Mouse (Mus musculus) forebrain, embryonic 14.5 days (tissue): ENCODE results near the gene Nat9. TPM values are rescaled to one million over a fixed set of nuclear protein-coding genes. Genes with fewer than 3 reads are reported as not detected.
A peak's percentile ranks its signal among the peaks of the same experiment; 100 is the strongest.

Experiments used
- ATAC-seq: fragments of 200-750 bp; cut with Nextera tagmentation; 2 replicates; pipeline ENCODE4 v1.8.0; 2017; ENCODE audit warnings: mild to moderate bottlenecking, moderate library complexity
- DNase-seq: peaks from one replicate; pipeline ENCODE4 v3.0.0-alpha.2; 2015; ENCODE audit warnings: low spot score
- H3K27ac ChIP-seq: fragments of 300-500 bp; sonication (generic); 2 replicates; pipeline ENCODE4 v1.5.1; 2014; ENCODE audit warnings: low read depth, mild to moderate bottlenecking, control low read depth, low read length, moderate library complexity
- H3K27me3 ChIP-seq: fragments of 300-500 bp; sonication (generic); replicated peaks from 2 replicates; pipeline ENCODE4 v1.6.1; 2014; ENCODE audit warnings: low read length, control low read depth, mixed read lengths; ENCODE audit not compliant: control insufficient read depth, insufficient read depth
- H3K36me3 ChIP-seq: fragments of 300-500 bp; sonication (generic); 2 replicates; pipeline ENCODE4 v1.6.1; 2014; ENCODE audit warnings: low read length, control low read depth; ENCODE audit not compliant: control insufficient read depth, insufficient read depth
- H3K4me1 ChIP-seq: fragments of 300-500 bp; sonication (generic); 2 replicates; pipeline ENCODE4 v1.6.1; 2014; ENCODE audit warnings: antibody characterized with exemption, low read length, control low read depth; ENCODE audit not compliant: control insufficient read depth, insufficient read depth
- H3K4me2 ChIP-seq: fragments of 300-500 bp; sonication (generic); 2 replicates; pipeline ENCODE4 v1.6.1; 2014; ENCODE audit warnings: mild to moderate bottlenecking, control low read depth, low read length
- H3K4me3 ChIP-seq: fragments of 300-500 bp; sonication (generic); 2 replicates; pipeline ENCODE4 v1.5.1; 2014; ENCODE audit warnings: low read depth, low read length, control low read depth
- H3K9ac ChIP-seq: fragments of 300-500 bp; sonication (generic); 2 replicates; pipeline ENCODE4 v1.6.1; 2014; ENCODE audit warnings: mild to moderate bottlenecking, low read length, control low read depth, moderate library complexity
- H3K9me3 ChIP-seq: fragments of 300-500 bp; sonication (generic); replicated peaks from 2 replicates; pipeline ENCODE4 v1.6.1; 2016; ENCODE audit warnings: low read length, control low read depth, mixed read lengths; ENCODE audit not compliant: control insufficient read depth
- WGBS: fragments of 180-500 bp; shearing (Covaris S2); extraction: QIAGEN DNeasy Blood & Tissue Kit; methylation state at CpG from one replicate; pipeline ENCODE4 v1.1.7; 2014; 5-methylcytosine and 5-hydroxymethylcytosine counted together
- polyA plus RNA-seq: library from polyadenylated mRNA; unstranded; fragments of >200 nt; fragmentation: Nextera tagmentation; extraction: Ambion mirVana; gene quantifications from 2 replicates; pipeline ENCODE4 v1.2.1, GENCODE M21; 2014

Gene Nat9
- polyA plus RNA-seq, 1 experiment from 2014 or later, result 20.4 TPM

DNA sequence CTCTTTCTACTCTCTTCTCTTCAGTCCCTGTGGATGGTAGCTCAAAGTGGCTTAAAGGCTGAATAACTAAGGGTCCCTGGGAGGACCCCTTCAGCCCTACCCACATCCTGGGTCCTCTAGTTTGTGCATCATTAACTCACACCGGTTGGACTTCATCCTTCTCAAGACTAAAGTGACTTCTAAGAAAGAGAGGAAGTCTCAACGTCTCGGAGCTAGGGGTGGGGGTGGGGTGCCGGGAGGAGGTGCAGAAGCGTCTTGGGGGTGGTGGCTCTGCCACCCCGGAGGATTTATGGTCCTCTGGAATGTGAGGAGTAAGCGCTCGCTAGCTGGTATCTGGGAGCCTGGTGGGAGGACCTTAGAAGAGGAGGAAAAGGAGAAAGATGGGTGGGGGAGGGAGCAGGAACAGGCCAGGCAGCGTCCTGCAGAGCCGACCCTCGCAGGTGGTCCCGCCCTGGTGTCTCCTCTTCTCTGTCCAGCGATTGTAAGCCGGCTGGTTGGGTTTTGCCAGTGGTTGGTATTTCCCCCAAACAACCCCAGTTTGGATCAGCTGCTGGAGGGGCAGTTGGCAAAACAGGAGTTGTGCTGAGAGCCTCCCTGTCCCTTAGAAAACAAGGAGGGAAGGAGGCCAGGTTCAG, 23.2 kb downstream of the Nat9 start:
- H3K27me3 ChIP-seq, result peaks cover 16% of the 10 kb centered on the region
- no peak for ATAC-seq
- under 1% methylated on average over 14 of the region's 14 CpGs for WGBS

DNA sequence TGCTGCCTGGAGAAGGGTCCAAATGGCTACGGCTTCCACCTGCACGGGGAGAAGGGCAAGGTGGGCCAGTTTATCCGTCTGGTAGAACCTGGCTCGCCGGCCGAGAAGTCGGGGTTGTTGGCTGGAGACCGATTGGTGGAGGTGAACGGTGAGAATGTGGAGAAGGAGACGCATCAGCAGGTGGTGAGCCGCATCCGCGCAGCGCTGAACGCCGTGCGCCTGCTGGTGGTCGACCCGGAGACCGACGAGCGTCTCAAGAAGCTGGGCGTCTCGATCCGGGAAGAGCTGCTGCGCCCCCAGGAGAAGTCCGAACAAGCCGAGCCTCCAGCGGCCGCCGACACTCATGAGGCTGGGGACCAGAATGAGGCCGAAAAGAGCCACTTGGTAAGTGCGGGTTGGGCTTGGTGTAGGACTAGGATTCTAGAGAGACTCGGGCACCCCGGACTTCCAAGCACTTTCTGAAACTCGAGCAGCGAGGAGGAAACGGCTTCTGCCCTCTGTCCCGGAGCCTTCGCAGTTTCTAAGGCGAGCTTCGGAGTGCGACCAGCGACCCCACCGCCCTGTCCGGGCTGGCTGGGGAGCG, 24.0 kb downstream of the Nat9 start:
- Histone ChIP-seq H3K27ac (no peak overlapping the region), H3K4me2 (peak overlapping the region; percentile 80), H3K4me1 (peaks cover 12% of the 10 kb centered on the region; the same call in 1 of the 2 replicates), H3K9me3 (no peaks in the 10 kb centered on the region), H3K4me3 (peak overlapping the region; percentile 52), H3K27me3 (peaks cover 16% of the 10 kb centered on the region), H3K36me3 (no peaks in the 10 kb centered on the region), H3K9ac (peak overlapping the region; percentile 58)
- ATAC-seq, result peak; percentile 62
- peak; percentile 58 for DNase-seq
- WGBS, result under 1% methylated on average over 47 of the region's 47 CpGs

More for the DNA sequence above, 23.2 kb downstream of the Nat9 start:
- H3K36me3 ChIP-seq, result no peaks in the 10 kb centered on the region
- no peaks in the 10 kb centered on the region for H3K9me3 ChIP-seq
- peaks cover 12% of the 10 kb centered on the region; the same call in 1 of the 2 replicates for H3K4me1 ChIP-seq
- H3K4me2 ChIP-seq, result peak overlapping the region; percentile 80
- DNase-seq, result no peak
- peak overlapping the region; percentile 58 for H3K9ac ChIP-seq
- H3K4me3 ChIP-seq, result peak overlapping the region; percentile 52
- no peak overlapping the region for H3K27ac ChIP-seq

DNA sequence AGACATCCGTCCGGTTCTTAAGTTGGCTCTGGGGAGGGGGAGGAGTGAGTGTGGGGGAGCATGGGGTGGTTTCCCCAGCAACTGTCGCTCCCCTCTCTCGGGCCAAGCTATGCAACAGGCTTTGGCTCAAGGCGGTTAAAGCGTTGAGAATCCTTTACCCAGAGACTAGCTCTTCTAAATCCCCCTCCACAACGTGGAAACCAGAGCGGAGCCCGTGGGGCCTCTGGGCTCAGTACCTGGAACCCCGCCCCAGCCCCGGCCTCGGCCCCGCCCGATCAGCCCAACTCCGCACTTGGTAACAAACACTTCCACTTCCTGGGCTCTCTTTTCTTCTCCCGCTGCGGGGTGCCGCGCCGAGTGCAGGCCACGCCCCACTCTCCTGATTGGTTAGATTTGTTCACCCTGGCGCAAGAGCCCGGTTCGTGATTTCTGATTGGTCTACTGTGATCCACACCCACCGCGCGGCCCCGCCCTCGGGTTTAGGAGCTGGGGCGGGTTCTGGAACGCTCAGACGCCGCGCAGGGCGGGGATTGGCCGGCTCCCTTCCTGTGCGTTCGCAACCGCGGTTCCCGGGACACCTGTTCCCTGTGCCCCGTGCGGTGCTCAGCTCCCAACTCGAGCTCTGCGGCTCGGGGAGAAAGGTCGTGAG, 24.7 kb downstream of the Nat9 start, which contains the start of gene Slc9a3r1:
Slc9a3r1 (plus strand) TSS at position 510 of the 649 bp plus-strand sequence.
- Histone ChIP-seq H3K9me3 (no peaks in the 10 kb centered on the region), H3K27ac (no peak within 1 kb of the TSS), H3K27me3 (peaks cover 16% of the 10 kb centered on the region), H3K4me3 (peak within 1 kb of the TSS; percentile 52), H3K9ac (peak within 1 kb of the TSS; percentile 58), H3K4me2 (peak within 1 kb of the TSS; percentile 80), H3K4me1 (peaks cover 12% of the 10 kb centered on the region; the same call in 1 of the 2 replicates), H3K36me3 (no peaks in the 10 kb centered on the region)
- peak; percentile 98 for DNase-seq
- WGBS, result under 1% methylated on average over 47 of the region's 47 CpGs
- peak; percentile 98 for ATAC-seq

DNA sequence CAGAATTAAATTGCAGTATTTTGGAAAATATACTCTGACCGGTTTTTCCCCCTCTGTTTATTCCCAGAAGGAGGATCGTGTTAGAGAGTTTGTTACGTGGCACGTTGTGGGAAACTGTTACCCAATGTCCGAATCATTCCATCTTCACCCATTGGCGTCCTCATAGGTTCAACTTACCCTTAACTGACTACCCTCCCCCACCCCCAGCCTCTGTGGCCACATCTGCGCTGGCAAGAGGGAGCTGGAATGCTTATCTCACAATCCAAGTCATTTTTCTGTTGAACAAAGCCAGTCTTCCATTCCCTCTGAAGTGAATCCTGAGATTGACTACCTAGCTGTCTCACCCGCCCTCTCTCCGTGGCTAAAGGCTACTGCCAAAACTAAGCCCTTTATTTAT, 25.5 kb downstream of the Nat9 start:
- H3K27ac ChIP-seq, result no peak overlapping the region
- no peak overlapping the region for H3K4me3 ChIP-seq
- 29% methylated on average over 9 of the region's 9 CpGs for WGBS

DNA sequence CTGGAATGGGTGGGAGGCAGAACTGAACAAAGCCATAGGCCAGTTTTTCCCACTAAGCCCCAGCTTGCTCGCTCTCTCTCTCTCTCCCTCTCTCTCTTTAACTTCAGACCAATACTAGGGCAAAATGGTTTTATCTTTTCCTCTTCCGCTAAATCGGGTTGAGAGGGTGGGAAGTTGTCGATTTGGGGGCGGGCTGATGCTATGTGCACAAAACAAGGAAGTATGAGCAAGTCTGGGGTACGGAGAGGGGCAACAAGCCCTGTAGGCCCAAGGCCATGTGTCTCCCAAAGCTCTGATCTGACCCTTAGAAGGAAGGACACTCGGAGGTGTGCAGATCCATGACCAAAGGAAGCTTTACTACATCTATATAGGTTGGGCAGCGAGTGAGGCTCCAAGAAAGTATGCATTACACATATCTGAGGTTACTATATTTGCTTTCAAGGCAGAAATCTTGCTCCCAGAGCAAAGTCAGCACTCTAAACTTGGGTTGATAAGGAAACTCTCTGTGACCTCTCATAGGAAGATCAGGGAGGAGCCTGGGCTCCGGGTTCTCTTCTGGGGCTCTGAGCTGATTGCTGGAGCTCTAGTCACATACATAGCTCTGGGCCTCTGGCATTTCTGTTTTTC, 26.0 kb downstream of the Nat9 start:
- DNase-seq, result no peak
- Histone ChIP-seq H3K27ac (no peak overlapping the region), H3K27me3 (peaks cover 16% of the 10 kb centered on the region)

More for the DNA sequence above, 25.5 kb downstream of the Nat9 start:
- ATAC-seq (no peak), DNase-seq (no peak)
- H3K36me3 ChIP-seq, result no peaks in the 10 kb centered on the region
- H3K9ac ChIP-seq, result no peak overlapping the region
- H3K4me2 ChIP-seq, result peak overlapping the region; percentile 80
- H3K4me1 ChIP-seq, result peaks cover 12% of the 10 kb centered on the region; the same call in 1 of the 2 replicates
- H3K9me3 ChIP-seq, result no peaks in the 10 kb centered on the region
- peaks cover 16% of the 10 kb centered on the region for H3K27me3 ChIP-seq

DNA sequence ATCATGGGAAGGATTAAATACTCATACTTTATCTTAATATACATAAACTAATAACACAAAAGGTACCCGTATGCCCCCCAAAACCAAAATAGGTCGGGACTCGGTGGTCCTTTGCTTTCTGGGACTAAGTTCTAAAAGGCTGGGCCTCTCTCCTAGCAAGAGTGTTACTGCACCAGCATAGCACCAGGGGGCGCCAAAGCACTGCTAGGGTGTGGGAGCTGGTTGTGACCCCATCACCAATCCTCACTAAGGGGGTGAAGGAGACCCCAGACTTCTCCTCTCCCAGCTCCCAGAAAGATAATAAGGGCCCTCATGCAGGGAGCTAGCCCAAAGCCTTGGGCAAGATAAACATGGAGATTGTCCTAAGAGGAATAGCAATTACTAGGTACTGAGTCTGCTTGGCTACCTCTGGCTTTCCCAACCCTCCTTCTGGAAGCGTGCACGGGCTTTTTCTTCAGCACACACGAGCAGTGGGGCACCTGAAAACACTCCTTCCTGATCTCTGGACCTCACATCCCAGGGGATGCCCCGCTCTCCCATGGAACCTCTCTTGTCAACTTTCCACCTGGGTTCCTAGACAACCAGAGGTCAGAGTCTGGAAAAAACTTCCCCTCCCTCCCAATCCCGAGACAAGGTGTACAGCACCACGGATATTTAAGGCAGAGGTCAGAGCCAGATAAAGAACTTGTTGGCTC, 26.6 kb downstream of the Nat9 start:
- Histone ChIP-seq H3K9ac (no peak overlapping the region), H3K36me3 (no peaks in the 10 kb centered on the region), H3K4me2 (no peak overlapping the region), H3K27me3 (peaks cover 16% of the 10 kb centered on the region), H3K9me3 (no peaks in the 10 kb centered on the region), H3K4me3 (no peak overlapping the region), H3K27ac (no peak overlapping the region), H3K4me1 (peaks cover 12% of the 10 kb centered on the region; the same call in 1 of the 2 replicates)
- WGBS, result 30% methylated on average over 10 of the region's 10 CpGs
- DNase-seq (peak; percentile 73), ATAC-seq (no peak)

More for the DNA sequence above, 26.0 kb downstream of the Nat9 start:
- Histone ChIP-seq H3K9me3 (no peaks in the 10 kb centered on the region), H3K4me3 (no peak overlapping the region), H3K4me2 (no peak overlapping the region), H3K9ac (no peak overlapping the region), H3K4me1 (peaks cover 12% of the 10 kb centered on the region; the same call in 1 of the 2 replicates), H3K36me3 (no peaks in the 10 kb centered on the region)
- WGBS, result 61% methylated on average over 9 of the region's 9 CpGs
- no peak for ATAC-seq

DNA sequence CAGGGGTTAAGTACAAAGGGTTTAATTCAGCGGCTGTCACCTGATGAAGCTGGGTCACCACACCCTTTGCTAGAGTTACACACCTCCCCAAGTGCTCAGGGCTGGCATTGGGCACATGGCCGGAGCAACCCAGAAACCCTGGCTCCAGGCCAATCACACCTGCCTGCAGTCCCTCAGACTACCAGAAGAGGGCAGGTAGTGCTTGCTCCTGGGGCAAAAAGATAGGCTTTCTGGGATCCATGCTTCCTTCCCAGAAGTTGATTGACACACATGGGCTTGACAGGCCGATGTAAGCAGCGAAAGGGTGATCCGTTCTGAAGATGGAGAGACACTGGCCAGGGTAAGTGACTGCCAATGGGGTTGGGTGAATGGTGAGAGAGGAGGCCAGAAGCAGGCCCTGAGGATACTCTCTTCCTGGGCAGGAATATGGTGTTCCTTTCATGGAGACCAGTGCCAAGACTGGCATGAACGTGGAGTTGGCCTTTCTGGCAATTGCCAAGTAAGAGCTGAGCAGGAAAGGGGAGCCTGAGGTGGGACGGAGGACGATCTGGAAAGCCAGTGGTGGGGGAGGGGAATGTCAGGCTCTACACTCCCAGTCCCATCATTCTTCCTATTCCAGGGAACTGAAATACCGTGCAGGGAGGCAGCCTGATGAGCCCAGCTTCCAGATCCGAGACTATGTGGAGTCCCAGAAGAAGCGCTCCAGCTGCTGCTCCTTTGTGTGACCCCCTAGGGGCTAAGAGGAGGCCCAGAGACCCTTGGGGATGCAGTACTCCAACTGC, 27.5 kb downstream of the Nat9 start:
- H3K9ac ChIP-seq, result no peak overlapping the region
- H3K27ac ChIP-seq, result no peak overlapping the region
- peaks cover 18% of the 10 kb centered on the region for H3K27me3 ChIP-seq
- no peak for DNase-seq
- no peak for ATAC-seq
- 42% methylated on average over 11 of the region's 11 CpGs for WGBS
- H3K36me3 ChIP-seq, result no peaks in the 10 kb centered on the region
- no peak overlapping the region for H3K4me3 ChIP-seq
- no peak overlapping the region for H3K4me2 ChIP-seq
- peaks cover 12% of the 10 kb centered on the region; the same call in 1 of the 2 replicates for H3K4me1 ChIP-seq
- H3K9me3 ChIP-seq, result no peaks in the 10 kb centered on the region
